Mouse (Mus musculus): Measurements from ENCODE around the gene Glrx. TPM values are rescaled to one million over a fixed set of nuclear protein-coding genes. Genes with fewer than 3 reads are reported as not detected.
A peak's percentile ranks its signal among the peaks of the same experiment; 100 is the strongest.

The Glrx gene
- polyA plus RNA-seq (2014; fragmentation: Nextera tagmentation; extraction: Ambion mirVana), result 34.0 TPM in 2 replicates

- no peaks in the 10 kb centered on the region for H3K27me3 ChIP-seq (ENCODE audit: control insufficient read depth, insufficient read depth, low read length)
- no peaks in the 10 kb centered on the region for H3K9me3 ChIP-seq (replicated peaks; ENCODE audit: control insufficient read depth, low read length)
- H3K4me1 ChIP-seq (ENCODE audit: control insufficient read depth, insufficient read depth, low read length), result peaks cover 2% of the 10 kb centered on the region; the same call in 1 of the 2 replicates
- H3K9ac ChIP-seq (replicated peaks; ENCODE audit: low read length), result peak within 1 kb of the TSS; percentile 47
- no peak within 1 kb of the TSS for H3K27ac ChIP-seq (replicated peaks; ENCODE audit: low read depth, low read length)
- DNase-seq (ENCODE audit: low spot score) (peak; percentile 75), ATAC-seq (replicated peaks; ENCODE audit: insufficient number of reproducible peaks, low FRiP score, low TSS enrichment, low read depth) (peak; percentile 83)
- no peaks in the 10 kb centered on the region for H3K36me3 ChIP-seq (replicated peaks; ENCODE audit: control insufficient read depth, insufficient read depth, low read depth, low read length)
- H3K4me3 ChIP-seq (ENCODE audit: low read depth, low read length), result peak within 1 kb of the TSS; percentile 41
- H3K4me2 ChIP-seq (ENCODE audit: low read depth, low read length), result peak within 1 kb of the TSS; percentile 49
- WGBS, result 1% methylated on average over 12 of the region's 12 CpGs
Measured at GRCm38 (mm10) chr13:75839719-75840481, at the start of gene Glrx. Glrx (plus strand) TSS chr13:75839868.

GRCm38 (mm10) chr13:75790550-75791205 is 49.0 kb upstream of the Glrx start:
- no peak overlapping the region for H3K27ac ChIP-seq (replicated peaks; ENCODE audit: low read depth, low read length)
- no peak overlapping the region for H3K4me2 ChIP-seq (ENCODE audit: low read depth, low read length)
- DNase-seq (ENCODE audit: low spot score) (no peak), ATAC-seq (replicated peaks; ENCODE audit: insufficient number of reproducible peaks, low FRiP score, low TSS enrichment, low read depth) (no peak)
- H3K4me3 ChIP-seq (ENCODE audit: low read depth, low read length), result no peak overlapping the region
- no peaks in the 10 kb centered on the region for H3K36me3 ChIP-seq (replicated peaks; ENCODE audit: control insufficient read depth, insufficient read depth, low read depth, low read length)
- H3K9me3 ChIP-seq (replicated peaks; ENCODE audit: control insufficient read depth, low read length), result no peaks in the 10 kb centered on the region
- H3K4me1 ChIP-seq (ENCODE audit: control insufficient read depth, insufficient read depth, low read length), result no peaks in the 10 kb centered on the region
- WGBS, result 88% methylated on average over 1 of the region's 1 CpGs
- H3K27me3 ChIP-seq (ENCODE audit: control insufficient read depth, insufficient read depth, low read length), result no peaks in the 10 kb centered on the region
- no peak overlapping the region for H3K9ac ChIP-seq (replicated peaks; ENCODE audit: low read length)

- Histone ChIP-seq H3K27ac (replicated peaks; ENCODE audit: low read depth, low read length) (no peak overlapping the region), H3K9ac (replicated peaks; ENCODE audit: low read length) (no peak overlapping the region), H3K36me3 (replicated peaks; ENCODE audit: control insufficient read depth, insufficient read depth, low read depth, low read length) (no peaks in the 10 kb centered on the region), H3K4me2 (ENCODE audit: low read depth, low read length) (no peak overlapping the region), H3K27me3 (ENCODE audit: control insufficient read depth, insufficient read depth, low read length) (no peaks in the 10 kb centered on the region), H3K4me1 (ENCODE audit: control insufficient read depth, insufficient read depth, low read length) (no peaks in the 10 kb centered on the region), H3K4me3 (ENCODE audit: low read depth, low read length) (no peak overlapping the region), H3K9me3 (replicated peaks; ENCODE audit: control insufficient read depth, low read length) (no peaks in the 10 kb centered on the region)
- DNase-seq (ENCODE audit: low spot score) (no peak), ATAC-seq (replicated peaks; ENCODE audit: insufficient number of reproducible peaks, low FRiP score, low TSS enrichment, low read depth) (no peak)
- 64% methylated on average over 6 of the region's 6 CpGs for WGBS
Measured at GRCm38 (mm10) chr13:75793863-75794629, 45.6 kb upstream of the Glrx start.

- peak; percentile 86 for DNase-seq (ENCODE audit: low spot score)
- no peak overlapping the region for H3K4me3 ChIP-seq (ENCODE audit: low read depth, low read length)
- 31% methylated on average over 18 of the region's 18 CpGs for WGBS
- no peaks in the 10 kb centered on the region for H3K27me3 ChIP-seq (ENCODE audit: control insufficient read depth, insufficient read depth, low read length)
- no peaks in the 10 kb centered on the region for H3K9me3 ChIP-seq (replicated peaks; ENCODE audit: control insufficient read depth, low read length)
- no peak overlapping the region for H3K27ac ChIP-seq (replicated peaks; ENCODE audit: low read depth, low read length)
- no peaks in the 10 kb centered on the region for H3K36me3 ChIP-seq (replicated peaks; ENCODE audit: control insufficient read depth, insufficient read depth, low read depth, low read length)
- H3K9ac ChIP-seq (replicated peaks; ENCODE audit: low read length), result no peak overlapping the region; the same call in 1 of the 2 replicates
- peak; percentile 96 for ATAC-seq (replicated peaks; ENCODE audit: insufficient number of reproducible peaks, low FRiP score, low TSS enrichment, low read depth)
- H3K4me2 ChIP-seq (ENCODE audit: low read depth, low read length), result peak overlapping the region; percentile 5
- no peaks in the 10 kb centered on the region for H3K4me1 ChIP-seq (ENCODE audit: control insufficient read depth, insufficient read depth, low read length)
Measured at GRCm38 (mm10) chr13:75797369-75798141, 42.1 kb upstream of the Glrx start.

GRCm38 (mm10) chr13:75798413-75799302 is 41.0 kb upstream of the Glrx start:
- ATAC-seq (replicated peaks; ENCODE audit: insufficient number of reproducible peaks, low FRiP score, low TSS enrichment, low read depth) (no peak), DNase-seq (ENCODE audit: low spot score) (no peak)
- Histone ChIP-seq H3K36me3 (replicated peaks; ENCODE audit: control insufficient read depth, insufficient read depth, low read depth, low read length) (no peaks in the 10 kb centered on the region), H3K27ac (replicated peaks; ENCODE audit: low read depth, low read length) (no peak overlapping the region), H3K9me3 (replicated peaks; ENCODE audit: control insufficient read depth, low read length) (no peaks in the 10 kb centered on the region), H3K27me3 (ENCODE audit: control insufficient read depth, insufficient read depth, low read length) (no peaks in the 10 kb centered on the region), H3K4me3 (ENCODE audit: low read depth, low read length) (no peak overlapping the region), H3K4me1 (ENCODE audit: control insufficient read depth, insufficient read depth, low read length) (no peaks in the 10 kb centered on the region), H3K4me2 (ENCODE audit: low read depth, low read length) (no peak overlapping the region), H3K9ac (replicated peaks; ENCODE audit: low read length) (no peak overlapping the region)
- 65% methylated on average over 7 of the region's 7 CpGs for WGBS

GRCm38 (mm10) chr13:75799421-75799820 is 40.2 kb upstream of the Glrx start:
- Histone ChIP-seq H3K27me3 (ENCODE audit: control insufficient read depth, insufficient read depth, low read length) (no peaks in the 10 kb centered on the region), H3K9me3 (replicated peaks; ENCODE audit: control insufficient read depth, low read length) (no peaks in the 10 kb centered on the region), H3K4me3 (ENCODE audit: low read depth, low read length) (no peak overlapping the region), H3K9ac (replicated peaks; ENCODE audit: low read length) (no peak overlapping the region), H3K4me1 (ENCODE audit: control insufficient read depth, insufficient read depth, low read length) (no peaks in the 10 kb centered on the region), H3K36me3 (replicated peaks; ENCODE audit: control insufficient read depth, insufficient read depth, low read depth, low read length) (no peaks in the 10 kb centered on the region), H3K27ac (replicated peaks; ENCODE audit: low read depth, low read length) (no peak overlapping the region), H3K4me2 (ENCODE audit: low read depth, low read length) (no peak overlapping the region)
- ATAC-seq (replicated peaks; ENCODE audit: insufficient number of reproducible peaks, low FRiP score, low TSS enrichment, low read depth), result no peak
- WGBS, result 80% methylated on average over 3 of the region's 3 CpGs
- DNase-seq (ENCODE audit: low spot score), result no peak

GRCm38 (mm10) chr13:75807969-75808368 is 31.7 kb upstream of the Glrx start:
- Histone ChIP-seq H3K4me3 (ENCODE audit: low read depth, low read length) (no peak overlapping the region), H3K4me1 (ENCODE audit: control insufficient read depth, insufficient read depth, low read length) (no peaks in the 10 kb centered on the region), H3K27ac (replicated peaks; ENCODE audit: low read depth, low read length) (no peak overlapping the region), H3K9me3 (replicated peaks; ENCODE audit: control insufficient read depth, low read length) (no peaks in the 10 kb centered on the region), H3K4me2 (ENCODE audit: low read depth, low read length) (no peak overlapping the region), H3K27me3 (ENCODE audit: control insufficient read depth, insufficient read depth, low read length) (no peaks in the 10 kb centered on the region), H3K36me3 (replicated peaks; ENCODE audit: control insufficient read depth, insufficient read depth, low read depth, low read length) (no peaks in the 10 kb centered on the region), H3K9ac (replicated peaks; ENCODE audit: low read length) (no peak overlapping the region)
- 92% methylated on average over 1 of the region's 1 CpGs for WGBS
- DNase-seq (ENCODE audit: low spot score) (no peak), ATAC-seq (replicated peaks; ENCODE audit: insufficient number of reproducible peaks, low FRiP score, low TSS enrichment, low read depth) (no peak)

All from embryonic facial prominence, embryonic 11.5 days (tissue).